Mouse (Mus musculus): ENCODE measurements at regions not wholly inside any gene's neighbourhood (a gene's known extent, or its start where the extent isn't known, plus 50 kb on each side); places are given as distances from the start of the nearest gene placed in this dataset.

- TF ChIP-seq CTCF (IDR thresholded peaks at IDR 0.05; ENCODE audit: control insufficient read depth, insufficient read depth, low read length) (no peak), POLR2A (IDR thresholded peaks at IDR 0.05; ENCODE audit: borderline replicate concordance, control insufficient read depth, low read depth, low read length) (no peak)
Measured at GRCm38 (mm10) chr5:146657228-146657627, 72.2 kb upstream of the Gpr12 start.

Measured in bone marrow, adult 2 months (tissue).